Mouse (Mus musculus) cerebellum, adult 11 months (tissue): Measurements from ENCODE around the gene Vmn2r89.
"Not testable (repeated sequence)": the region's sequence is repeated elsewhere in the genome, so short reads cannot be mapped to it uniquely, and the experiment has no call there.

Experiments used
- DNase-seq: peaks from one replicate; pipeline ENCODE4 v3.0.0; 2022

The Vmn2r89 gene

DNA sequence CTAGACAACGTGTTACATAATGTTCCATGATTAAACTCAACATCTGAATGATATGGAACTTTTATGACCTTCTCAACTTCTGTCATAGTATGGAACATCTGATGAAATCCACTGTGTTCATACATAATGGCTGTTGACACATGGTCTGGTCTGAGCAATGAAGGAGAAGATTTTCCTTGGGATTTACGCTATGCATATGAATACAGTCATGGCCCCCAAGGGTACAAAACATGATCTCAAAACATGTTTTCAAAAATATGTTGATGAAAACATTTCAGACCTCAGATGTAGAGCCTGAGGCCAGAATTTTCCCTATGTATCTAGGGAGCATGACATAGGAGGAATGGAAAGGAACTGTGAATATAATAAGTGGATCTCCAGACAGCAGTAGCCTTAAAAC is at the start of gene Vmn2r89:
Vmn2r89 (plus strand) TSS at position 301 of the 400 bp plus-strand sequence.
- not testable (repeated sequence) for DNase-seq

DNA sequence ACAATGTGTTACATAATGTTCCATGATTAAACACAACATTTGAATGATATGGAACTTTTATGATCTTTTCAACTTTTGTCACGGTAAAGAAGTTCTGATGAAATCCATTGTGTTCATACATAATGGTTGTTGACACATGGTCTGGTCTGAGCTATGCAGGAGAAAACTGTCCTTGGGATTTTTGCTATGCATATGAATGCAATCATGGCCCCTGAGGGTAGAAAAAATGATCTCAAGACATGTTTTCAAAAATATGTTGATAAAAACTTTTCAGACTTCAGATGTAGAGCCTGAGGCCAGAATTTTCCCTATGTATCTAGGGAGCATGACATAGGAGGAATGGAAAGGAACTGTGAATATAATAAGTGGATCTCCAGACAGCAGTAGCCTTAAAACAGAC is 41.1 kb upstream of the Vmn2r89 start, which contains the start of gene Vmn2r88:
Vmn2r88 (plus strand) TSS at position 301 of the 400 bp plus-strand sequence.
- no peak for DNase-seq

DNA sequence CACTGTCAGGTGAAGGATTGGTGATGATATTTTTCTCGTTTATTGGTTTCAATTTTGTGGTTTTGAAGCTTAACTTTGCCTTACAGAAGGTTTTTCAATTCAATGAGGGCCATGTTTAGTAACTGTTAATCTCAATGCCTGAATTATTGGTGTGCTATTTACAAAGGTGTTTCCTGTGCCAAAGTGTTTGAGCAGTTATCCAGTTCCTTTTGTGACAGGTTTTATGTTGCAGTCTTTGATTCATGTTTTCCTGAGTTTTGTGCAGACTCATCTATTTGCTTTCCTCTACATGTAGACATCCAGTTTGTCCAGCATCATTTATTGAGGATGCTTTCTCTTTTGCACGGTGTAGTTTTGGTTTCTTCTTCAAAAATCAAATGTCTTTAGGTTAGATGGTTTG is 27.8 kb upstream of the Vmn2r89 start:
- DNase-seq = no peak

DNA sequence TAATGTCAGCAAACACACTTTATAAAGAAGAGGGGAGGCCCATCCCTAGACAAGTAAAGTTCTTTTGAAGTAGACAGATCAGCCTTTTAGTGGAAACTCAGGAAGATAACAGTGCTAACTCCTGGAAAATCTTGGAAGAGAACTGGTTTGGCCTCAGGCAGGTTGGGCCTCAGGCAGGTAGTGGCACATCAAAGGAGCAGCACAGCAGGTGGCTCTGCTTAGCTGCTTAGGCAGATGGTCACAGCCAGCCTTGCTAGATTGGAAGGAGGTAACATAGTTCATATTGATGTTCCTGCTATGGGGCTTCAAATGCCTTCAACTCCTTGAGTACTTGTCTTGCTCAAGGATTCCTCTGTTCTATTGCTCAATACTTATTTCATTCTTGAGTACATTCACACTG is 21.5 kb upstream of the Vmn2r89 start:
- DNase-seq = not testable (repeated sequence)

DNA sequence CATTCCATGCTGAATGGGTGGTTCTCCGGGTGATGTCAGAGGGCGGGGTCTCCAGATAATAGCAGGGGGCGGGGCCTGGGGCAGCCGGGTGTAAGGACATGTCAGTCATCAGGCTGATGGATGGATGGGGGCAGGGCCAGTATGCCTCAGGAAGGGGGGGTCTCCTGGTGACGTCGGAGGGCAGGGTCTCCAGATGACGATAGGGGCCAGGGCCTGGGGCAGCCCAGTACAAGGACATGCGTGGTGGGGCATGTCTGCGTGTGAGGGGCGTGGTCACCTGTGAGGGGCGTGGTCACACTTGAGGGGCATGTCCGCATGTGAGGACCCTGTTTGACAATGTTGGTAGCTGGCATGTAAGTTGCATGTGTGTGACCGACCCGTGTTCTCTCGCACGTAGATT is 17.1 kb upstream of the Vmn2r89 start:
- DNase-seq = no peak

DNA sequence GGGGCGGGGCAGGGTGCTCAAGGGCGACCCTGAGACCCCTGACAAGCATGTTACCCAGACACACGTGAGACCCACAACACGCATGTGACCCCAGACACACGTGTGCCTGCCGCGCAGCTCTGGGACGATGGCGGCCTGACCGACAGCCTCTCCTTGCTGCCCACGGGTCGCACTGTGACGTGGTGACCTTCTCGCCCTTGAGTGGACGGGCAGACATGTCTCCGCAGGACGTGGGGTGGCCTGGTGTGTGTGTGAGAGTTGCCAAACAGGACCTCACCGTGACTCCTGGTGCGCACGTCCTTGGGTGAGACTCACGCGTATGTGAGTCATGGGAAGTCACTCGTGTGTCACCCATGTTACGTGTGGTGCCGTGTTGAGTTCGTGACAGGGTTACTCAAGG is 16.6 kb upstream of the Vmn2r89 start:
- DNase-seq = no peak

DNA sequence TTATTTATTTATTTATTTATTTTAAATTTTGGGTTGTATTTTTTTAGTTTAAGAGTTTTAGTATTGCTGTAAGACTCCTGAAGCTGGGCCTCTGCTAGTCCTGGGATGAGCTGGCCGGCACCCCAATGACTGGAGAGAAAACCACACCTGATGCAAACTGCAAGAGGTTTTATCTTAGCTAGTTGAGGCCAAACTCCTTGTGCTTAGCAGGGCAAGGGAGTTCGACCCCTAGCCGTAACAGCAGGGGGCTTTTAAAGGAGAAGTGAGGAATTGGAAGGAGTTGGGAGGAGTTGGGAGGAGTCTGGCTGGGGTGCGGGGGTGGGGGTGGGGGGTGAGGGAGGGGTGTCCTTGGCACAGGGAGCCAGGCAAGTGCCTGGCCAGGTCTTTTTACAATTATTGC is 12.7 kb upstream of the Vmn2r89 start:
- DNase-seq = no peak

DNA sequence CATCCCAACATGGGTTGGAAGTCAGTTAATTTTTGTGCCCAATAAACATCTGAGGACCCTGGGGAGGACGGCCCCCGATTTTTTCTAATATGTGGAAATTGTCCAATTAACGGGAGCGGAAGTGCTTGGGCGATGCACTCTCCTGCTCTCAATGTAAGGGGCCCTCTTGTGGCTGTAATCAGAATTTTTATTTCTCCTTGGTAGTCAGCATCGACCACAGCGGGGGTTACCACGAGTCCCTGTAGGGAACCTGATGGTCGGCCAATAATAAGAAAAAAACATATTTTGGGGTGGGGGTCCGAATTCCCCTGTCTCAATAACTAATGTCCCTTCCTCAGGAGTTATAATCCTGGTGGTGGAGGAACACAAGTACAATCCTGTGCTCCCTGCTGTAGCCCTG is 28.6 kb downstream of the Vmn2r89 start:
- DNase-seq = not testable (repeated sequence)

DNA sequence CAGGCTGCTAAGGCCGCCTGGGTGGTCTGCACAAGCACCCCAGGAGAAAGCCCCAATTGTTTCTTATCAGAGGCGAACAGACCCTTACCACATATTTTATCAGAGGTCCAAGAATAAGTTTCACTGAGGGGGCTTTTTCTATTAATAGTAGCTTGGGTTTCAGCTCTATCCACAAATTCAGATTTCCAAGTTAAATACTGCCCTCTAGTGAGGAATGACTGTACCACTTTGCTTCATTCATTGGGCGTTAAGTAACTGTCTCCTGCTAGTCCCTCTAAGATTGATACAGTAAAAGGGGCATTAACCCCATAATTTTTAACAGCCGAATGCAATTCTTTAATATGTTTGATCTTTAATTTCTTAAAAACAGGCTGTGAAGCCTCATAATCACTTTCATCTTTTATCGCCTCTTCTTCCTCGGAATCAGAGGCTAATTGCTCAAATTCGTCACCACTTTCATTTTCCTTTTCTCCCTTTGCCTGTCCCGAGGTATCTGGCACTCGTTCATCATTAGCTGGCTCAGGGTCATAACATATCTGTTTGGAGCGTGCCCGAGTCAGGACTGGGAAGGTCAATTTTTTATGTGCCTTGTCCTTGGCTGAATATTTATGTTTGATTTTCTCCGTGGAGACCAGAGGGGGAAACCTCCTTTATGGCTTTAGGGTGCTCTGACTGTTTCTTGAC is 29.8 kb downstream of the Vmn2r89 start:
- DNase-seq = not testable (repeated sequence)

DNA sequence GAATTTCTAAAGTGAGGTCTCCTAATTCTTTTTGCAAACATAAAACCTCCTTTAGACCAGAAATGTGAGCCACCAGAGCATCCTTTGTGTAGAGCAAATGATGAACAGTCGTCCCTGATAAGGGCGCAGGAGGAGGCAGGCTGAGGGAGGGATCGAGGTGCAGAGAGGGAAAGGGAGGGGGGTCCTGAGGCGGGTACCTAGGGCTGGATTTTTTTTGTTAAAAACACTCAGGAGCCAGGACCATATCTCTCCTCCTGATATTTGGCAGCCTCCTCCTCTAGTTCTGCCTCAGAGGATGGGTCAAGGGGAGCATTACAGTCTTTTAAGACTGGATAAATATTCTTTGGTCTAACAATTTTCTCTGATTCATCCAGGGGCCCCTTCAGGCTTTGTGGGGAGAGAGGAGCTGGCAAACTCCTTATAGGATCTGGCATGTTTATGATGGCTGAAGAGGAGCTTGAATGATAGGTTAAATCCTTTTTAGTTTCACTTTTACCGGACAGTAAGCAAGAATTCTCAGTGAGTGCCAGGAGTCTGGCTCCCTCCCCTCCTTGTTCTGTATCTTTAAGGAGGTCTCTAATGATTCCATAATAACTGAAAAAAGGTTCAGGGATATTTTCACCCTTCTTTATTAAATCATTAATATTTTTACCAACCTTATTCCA is 30.5 kb downstream of the Vmn2r89 start:
- no peak for DNase-seq

DNA sequence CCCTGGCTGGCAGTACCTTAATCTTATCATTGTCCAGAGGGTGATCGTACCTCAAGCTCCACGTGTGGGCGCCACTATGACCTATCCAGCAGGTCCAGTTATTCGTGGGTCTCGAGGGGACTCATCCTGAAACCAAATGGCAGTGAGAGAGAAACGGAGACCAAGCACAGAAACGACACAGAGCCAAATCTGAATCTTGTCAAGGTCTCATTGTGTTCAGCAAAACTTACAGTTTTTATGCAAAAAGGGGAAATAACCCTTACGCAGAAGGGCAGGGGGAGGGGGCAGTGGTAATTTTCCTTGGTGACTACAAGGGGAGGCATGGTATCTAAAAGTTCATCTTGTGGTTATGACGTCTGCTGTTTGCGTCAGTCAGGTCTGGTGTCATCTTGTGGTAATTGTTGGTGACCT is 31.3 kb downstream of the Vmn2r89 start:
- not testable (repeated sequence) for DNase-seq

DNA sequence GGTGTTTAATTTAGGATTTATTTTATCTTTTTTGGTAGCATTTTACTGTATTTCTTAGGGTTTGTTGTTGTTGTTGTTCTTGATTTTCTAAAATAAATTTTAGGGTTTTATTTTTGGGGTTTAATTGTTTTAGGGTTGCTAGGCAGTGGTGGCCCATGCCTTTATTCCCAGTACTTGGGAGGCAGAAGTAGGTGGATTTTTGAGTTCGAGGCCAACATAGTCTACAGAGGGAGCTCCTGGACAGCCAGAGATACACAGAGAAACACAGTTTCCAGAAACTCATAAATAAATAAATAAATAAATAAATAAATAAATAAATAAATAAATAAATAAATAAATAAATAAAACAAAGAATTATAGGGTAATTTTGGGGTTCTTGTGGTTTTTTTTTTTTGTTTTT is 32.0 kb downstream of the Vmn2r89 start:
- DNase-seq = no peak

DNA sequence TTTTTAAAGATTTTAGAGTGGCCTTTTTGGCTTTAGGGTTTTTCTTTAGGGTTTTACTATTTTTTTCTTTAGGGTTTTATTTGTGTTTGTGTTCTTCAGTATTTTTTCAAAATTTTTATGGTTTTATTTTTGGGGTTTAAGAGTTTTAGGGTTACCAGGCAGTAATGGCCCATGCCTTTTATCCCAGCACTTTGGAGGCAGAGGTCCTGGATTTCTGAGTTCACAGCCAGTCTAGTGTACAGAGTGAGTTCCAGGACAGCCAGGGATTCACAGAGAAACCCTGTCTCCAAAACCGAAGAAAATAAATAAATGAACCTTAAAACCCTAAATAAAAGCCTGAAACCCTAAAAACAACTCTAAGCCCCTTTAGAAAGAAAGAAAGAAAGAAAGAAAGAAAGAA is 34.5 kb downstream of the Vmn2r89 start:
- DNase-seq = no peak

DNA sequence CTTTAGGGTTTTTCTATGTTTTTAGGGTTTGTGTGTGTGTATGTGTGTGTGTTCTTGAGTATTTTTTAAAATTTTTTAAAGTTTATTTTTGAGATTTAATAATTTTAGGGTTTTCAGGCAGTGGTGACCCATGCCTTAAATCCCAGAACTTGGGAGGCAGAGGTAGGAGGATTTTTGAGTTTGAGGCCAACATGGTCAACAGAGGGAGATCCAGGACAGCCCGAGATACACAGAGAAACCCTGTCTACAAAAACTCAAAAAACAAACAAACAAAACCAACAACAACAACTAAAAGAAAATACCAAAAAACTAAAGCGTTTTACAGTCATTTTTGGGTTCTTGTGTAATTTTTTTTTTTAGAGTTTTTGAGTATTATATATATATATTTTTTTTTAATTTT is 44.1 kb downstream of the Vmn2r89 start:
- DNase-seq = no peak

DNA sequence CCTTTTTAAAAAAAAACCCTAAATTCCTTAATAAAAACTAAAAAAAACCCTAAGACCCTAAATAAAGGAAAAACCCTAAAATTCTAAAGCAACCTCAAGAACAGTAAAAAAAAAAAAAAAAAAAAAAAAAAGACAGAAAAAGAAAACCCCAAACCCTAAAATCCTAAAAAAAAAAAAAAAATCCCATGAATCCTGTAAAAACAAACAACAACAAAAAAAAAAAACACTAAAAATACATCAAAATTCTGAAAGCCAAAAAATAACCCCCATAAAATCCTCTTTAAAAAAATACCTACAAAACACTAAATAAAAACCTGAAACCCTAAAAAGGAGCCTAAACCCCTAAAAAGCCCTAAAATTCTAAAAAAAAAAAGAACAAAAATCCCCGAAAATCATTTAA is 45.3 kb downstream of the Vmn2r89 start:
- DNase-seq = no peak

DNA sequence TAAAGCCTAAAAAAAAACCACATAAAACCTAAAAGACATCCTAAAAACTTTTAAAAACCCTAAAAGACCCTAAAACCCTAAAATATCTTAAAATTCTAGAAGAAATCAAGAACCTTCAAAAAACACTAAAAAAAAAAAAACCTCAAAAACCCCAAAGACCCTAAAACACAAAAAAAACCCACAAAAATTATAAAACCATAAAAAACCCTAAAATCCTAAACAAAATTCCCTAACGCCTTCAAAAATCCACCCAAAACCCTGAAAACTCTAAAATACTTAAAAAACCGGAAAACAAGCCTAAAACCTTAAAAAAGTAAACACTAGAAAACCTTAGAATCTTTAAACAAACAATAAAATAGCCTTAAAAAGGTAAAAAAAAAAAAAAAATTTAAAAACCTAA is 46.3 kb downstream of the Vmn2r89 start:
- DNase-seq = no peak

DNA sequence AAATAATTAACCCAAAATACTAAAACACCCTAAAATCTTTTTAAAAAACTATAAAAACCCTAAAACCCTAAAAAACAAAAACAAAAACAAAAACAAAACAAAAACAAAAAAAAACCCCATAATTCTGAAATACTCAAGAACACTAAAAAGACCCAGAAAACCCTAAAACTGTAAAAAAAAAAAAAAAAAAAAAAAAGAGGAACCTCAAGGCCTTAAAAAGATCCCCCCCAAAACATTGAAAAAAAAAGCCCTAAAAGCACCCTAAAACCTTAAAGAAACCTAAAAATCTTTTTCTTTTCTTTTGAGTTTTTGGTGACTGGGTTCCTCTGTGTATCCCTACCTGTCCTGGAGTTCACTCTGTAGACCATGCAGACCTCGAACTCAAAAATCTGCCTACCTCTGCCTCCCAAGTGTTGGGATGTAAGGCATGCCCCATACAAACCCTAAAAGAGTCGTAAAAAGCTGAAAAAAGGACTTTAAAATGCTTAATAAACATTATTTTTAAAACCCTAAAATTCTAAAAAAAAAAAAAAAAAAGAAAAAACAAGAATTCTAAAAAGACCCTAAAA is 48.1 kb downstream of the Vmn2r89 start:
- DNase-seq = no peak

DNA sequence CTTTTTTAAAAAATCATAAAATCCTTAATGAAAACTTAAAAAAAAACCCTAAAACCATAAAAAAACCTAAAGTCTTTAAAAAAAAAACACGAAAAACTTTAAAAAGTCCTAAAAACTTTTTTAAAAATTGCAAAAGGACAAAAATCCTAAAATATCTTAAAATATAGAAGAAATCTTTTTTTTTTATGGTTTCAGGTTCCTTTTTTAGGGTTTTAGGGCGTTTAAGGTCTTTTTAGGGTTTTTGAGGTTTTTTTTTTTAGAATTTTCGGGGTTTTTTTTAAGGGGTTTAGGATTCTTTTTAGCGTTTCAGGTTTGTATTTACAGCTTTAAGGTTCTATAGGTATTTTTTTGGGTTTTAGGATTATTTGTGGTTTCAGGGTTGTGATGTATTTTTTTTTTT is 48.8 kb downstream of the Vmn2r89 start:
- no peak for DNase-seq

DNA sequence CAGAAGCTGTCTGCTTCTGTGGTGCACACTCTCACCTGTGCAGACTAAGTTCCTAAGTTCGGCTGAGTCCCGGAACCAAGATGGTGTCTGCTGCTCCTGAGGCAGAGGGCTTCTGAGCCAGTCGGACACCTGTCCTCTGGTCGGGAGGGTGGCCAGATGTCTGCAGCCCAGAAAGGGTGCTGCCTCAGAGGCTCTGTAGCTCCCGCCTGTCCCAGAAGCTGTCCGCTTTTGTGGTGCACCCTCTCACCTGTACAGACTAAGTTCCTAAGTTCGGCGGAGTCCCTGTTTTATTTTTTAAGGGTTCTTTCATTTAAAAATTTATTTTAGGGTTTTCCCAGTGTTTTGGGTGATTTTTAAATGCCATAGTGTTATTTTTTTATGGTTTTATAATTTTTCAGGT is 55.8 kb downstream of the Vmn2r89 start:
- no peak for DNase-seq
